Mouse (Mus musculus): ENCODE data around the gene Ino80d.

DNA sequence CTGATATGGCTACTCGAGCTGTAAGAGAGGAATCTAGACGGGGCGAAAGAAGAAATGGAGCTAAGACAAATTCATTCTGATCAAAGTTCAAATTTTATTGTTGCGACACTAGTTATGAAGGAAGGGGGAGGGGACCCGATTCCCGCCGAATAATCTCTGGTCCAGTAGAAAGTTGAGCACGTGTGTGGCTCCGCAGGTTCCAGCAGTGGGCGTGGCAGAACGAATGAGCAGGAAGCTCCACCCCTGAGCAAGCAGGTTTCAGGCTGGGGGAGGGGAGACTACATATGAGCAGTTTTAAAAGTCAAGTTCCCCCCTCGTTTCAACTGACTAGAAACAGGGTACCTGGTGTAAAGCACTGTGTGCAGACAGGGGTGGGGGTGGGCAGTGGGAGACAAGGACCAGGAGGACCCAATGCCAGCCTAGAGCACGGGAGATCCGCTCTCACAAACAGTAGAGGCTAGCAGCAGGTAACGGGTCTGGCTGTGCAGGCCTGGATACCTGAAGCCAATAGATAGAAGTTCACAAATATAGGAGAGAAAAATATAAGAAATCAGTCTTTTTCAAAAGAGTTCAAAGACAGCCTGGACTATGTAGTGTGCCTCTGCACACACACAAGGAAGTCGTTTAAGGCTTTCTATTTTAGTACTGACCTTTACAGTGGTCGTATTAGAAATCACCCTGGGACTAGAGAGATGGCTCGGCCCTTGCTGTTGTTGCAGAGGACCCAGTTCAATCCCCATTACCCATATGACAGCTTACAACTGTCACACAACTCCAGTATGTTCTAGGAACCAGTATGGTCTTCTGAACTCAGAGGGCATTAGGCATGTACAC is 15.6 kb upstream of the Ino80d start:
- TF ChIP-seq CTCF (IDR thresholded peaks at IDR 0.05; ENCODE audit: low read depth) = no peak
- TF ChIP-seq EP300 (optimal IDR thresholded peaks at IDR 0.05) = no peak
